Mouse (Mus musculus) splenic B cell, adult 2 months (primary cell): ENCODE data around the gene Rnf157.
A peak's percentile ranks its signal among the peaks of the same experiment; 100 is the strongest.
"Not testable (repeated sequence)": the region's sequence is repeated elsewhere in the genome, so short reads cannot be mapped to it uniquely, and the experiment has no call there.

ENCODE experiments used
- DNase-seq: peaks from one replicate; pipeline ENCODE4 v3.0.0-alpha.2; 2011; ENCODE audit warnings: low read depth, low spot score
- H3K27me3 ChIP-seq: 2 replicates; pipeline ENCODE4 v1.6.1; 2012; ENCODE audit warnings: mild to moderate bottlenecking, low read length, moderate library complexity, mixed read lengths; ENCODE audit not compliant: control insufficient read depth, poor library complexity, insufficient read depth, severe bottlenecking
- H3K36me3 ChIP-seq: 2 replicates; pipeline ENCODE4 v1.6.1; 2012; ENCODE audit warnings: mild to moderate bottlenecking, low read length, moderate library complexity, mixed read lengths; ENCODE audit not compliant: control insufficient read depth, poor library complexity, insufficient read depth, severe bottlenecking

Gene Rnf157

GRCm38 (mm10) chr11:116429862-116430613, 17.2 kb upstream of the Rnf157 start:
- H3K36me3 ChIP-seq, result no peaks in the 10 kb centered on the region
- DNase-seq, result peak; percentile 37
- no peaks in the 10 kb centered on the region for H3K27me3 ChIP-seq

- Histone ChIP-seq H3K36me3 (no peaks in the 10 kb centered on the region), H3K27me3 (no peaks in the 10 kb centered on the region)
- DNase-seq, result peak; percentile 60
Observed at GRCm38 (mm10) chr11:116428872-116429859, 16.3 kb upstream of the Rnf157 start.

GRCm38 (mm10) chr11:116426852-116427575, 14.2 kb upstream of the Rnf157 start:
- no peak for DNase-seq
- no peaks in the 10 kb centered on the region for H3K27me3 ChIP-seq
- H3K36me3 ChIP-seq, result no peaks in the 10 kb centered on the region

- H3K27me3 ChIP-seq, DNase-seq, H3K36me3 ChIP-seq: not testable (repeated sequence)
Observed at GRCm38 (mm10) chr11:116426328-116426727, 13.5 kb upstream of the Rnf157 start.

GRCm38 (mm10) chr11:116424621-116425407, 12.0 kb upstream of the Rnf157 start:
- no peaks in the 10 kb centered on the region for H3K36me3 ChIP-seq
- DNase-seq, result no peak

GRCm38 (mm10) chr11:116423782-116424620, 11.2 kb upstream of the Rnf157 start:
- H3K27me3 ChIP-seq, result no peaks in the 10 kb centered on the region
- peak; percentile 94 for DNase-seq
- no peaks in the 10 kb centered on the region for H3K36me3 ChIP-seq

More at GRCm38 (mm10) chr11:116424621-116425407, 12.0 kb upstream of the Rnf157 start:
- no peaks in the 10 kb centered on the region for H3K27me3 ChIP-seq

GRCm38 (mm10) chr11:116423214-116423613, 10.4 kb upstream of the Rnf157 start:
- peak; percentile 56 for DNase-seq
- Histone ChIP-seq H3K27me3 (no peaks in the 10 kb centered on the region), H3K36me3 (no peaks in the 10 kb centered on the region)

- Histone ChIP-seq H3K36me3 (no peaks in the 10 kb centered on the region), H3K27me3 (no peaks in the 10 kb centered on the region)
- no peak for DNase-seq
Observed at GRCm38 (mm10) chr11:116422562-116422961, 9.7 kb upstream of the Rnf157 start.

- H3K36me3 ChIP-seq, result no peaks in the 10 kb centered on the region
- no peak for DNase-seq
- no peaks in the 10 kb centered on the region for H3K27me3 ChIP-seq
Observed at GRCm38 (mm10) chr11:116421102-116421501, 8.3 kb upstream of the Rnf157 start.

- Histone ChIP-seq H3K36me3 (no peaks in the 10 kb centered on the region), H3K27me3 (no peaks in the 10 kb centered on the region; the same call in 1 of the 2 replicates)
- peak; percentile 65 for DNase-seq
Observed at GRCm38 (mm10) chr11:116418841-116419462, 6.1 kb upstream of the Rnf157 start.

- Histone ChIP-seq H3K27me3 (no peaks in the 10 kb centered on the region; the same call in 1 of the 2 replicates), H3K36me3 (no peaks in the 10 kb centered on the region)
- DNase-seq, result peak; percentile 76
Observed at GRCm38 (mm10) chr11:116418194-116418840, 5.5 kb upstream of the Rnf157 start.

- DNase-seq, result no peak
- no peaks in the 10 kb centered on the region; the same call in 1 of the 2 replicates for H3K27me3 ChIP-seq
- H3K36me3 ChIP-seq, result no peaks in the 10 kb centered on the region
Observed at GRCm38 (mm10) chr11:116417054-116417453, 4.2 kb upstream of the Rnf157 start.
